ENCODE assay signal across 15 mouse cellular contexts in genomic region chr2:34762872-34763271, GRCm38 (mm10).
"Had no signal": no experiment of that assay in that cellular context is flagged by ENCODE, and none has a peak within 500 bp of the region (broad histone marks: within the 10 kb centered on the region; RNA-seq: fewer than 3 reads in every experiment).

No protein-coding gene starts in this region.

- H3K27me3 ChIP-seq: limb, embryonic 13.5 days; midbrain, embryonic 12.5 days; neural tube, embryonic 15.5 days had no signal

- H3K9ac ChIP-seq: limb, embryonic 13.5 days; midbrain, embryonic 12.5 days; neural tube, embryonic 15.5 days had no signal

- H3K4me2 ChIP-seq: limb, embryonic 13.5 days; midbrain, embryonic 12.5 days; neural tube, embryonic 15.5 days had no signal

- H3K36me3 ChIP-seq: limb, embryonic 13.5 days; midbrain, embryonic 12.5 days; neural tube, embryonic 15.5 days had no signal

- DNase-seq: kidney, adult 11 months; kidney, adult 9 months; kidney, postnatal 36 days; layer of hippocampus, adult 9-11 months; layer of hippocampus, postnatal 36 days; lung, adult 18-20 months; right cerebral cortex, postnatal 4 days; spleen, adult 18-20 months; thymus, adult 18-20 months; thymus, postnatal 14 days had no signal

- H3K27ac ChIP-seq: kidney, postnatal 0 days; limb, embryonic 13.5 days; midbrain, embryonic 12.5 days; neural tube, embryonic 15.5 days had no signal

- H3K9me3 ChIP-seq: limb, embryonic 13.5 days; neural tube, embryonic 15.5 days had no signal

- H3K4me3 ChIP-seq: limb, embryonic 13.5 days; midbrain, embryonic 12.5 days; myocyte; neural tube, embryonic 15.5 days had no signal

- H3K4me1 ChIP-seq: limb, embryonic 13.5 days; midbrain, embryonic 12.5 days; neural tube, embryonic 15.5 days had no signal
